Mouse (Mus musculus) heart, adult 2 months (tissue): Measurements from ENCODE around the gene Borcs5.

Experiments used
- CTCF ChIP-seq: fragments of 200-600 bp; IDR thresholded peaks from 2 replicates; pipeline ENCODE4 v1.8.1; 2022; ENCODE audit warnings: antibody characterized with exemption, mild to moderate bottlenecking, moderate library complexity
- POLR2A ChIP-seq: fragments of 200-500 bp; IDR thresholded peaks from 2 replicates; pipeline ENCODE4 v1.6.1; 2011; ENCODE audit warnings: mild to moderate bottlenecking, low read depth, low read length, control low read depth; ENCODE audit not compliant: insufficient read depth

DNA sequence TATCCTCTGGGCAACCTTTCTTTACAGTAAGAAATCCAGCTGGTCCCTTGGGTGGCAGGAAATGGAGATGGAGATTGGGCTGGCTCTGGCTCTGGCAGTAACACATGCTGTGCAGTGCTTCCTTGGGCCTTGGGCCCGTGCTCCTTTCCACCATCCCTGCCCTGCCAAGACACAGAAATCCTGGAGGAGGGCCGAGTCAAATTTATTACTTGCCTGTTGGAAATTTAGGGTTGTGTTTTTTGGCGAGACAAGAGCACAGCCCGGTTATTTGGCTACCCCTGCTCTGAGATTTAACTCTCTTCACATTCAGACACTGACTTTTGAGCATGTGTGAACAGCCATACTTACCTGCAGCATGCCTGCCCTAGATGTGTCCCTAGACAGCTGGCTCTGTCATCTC, 56.8 kb downstream of the Borcs5 start:
- TF ChIP-seq CTCF, result no peak
- TF ChIP-seq POLR2A, result no peak
